Mouse (Mus musculus) effector memory CD4-positive, alpha-beta T cell, adult 7 months (primary cell): ENCODE results near the gene Sept5. TPM values are rescaled to one million over a fixed set of nuclear protein-coding genes. Genes with fewer than 3 reads are reported as not detected.

Experiments used
- polyA plus RNA-seq: library from polyadenylated mRNA; unstranded; fragments of 100-300 nt; shearing (Covaris generic); gene quantifications from one replicate; pipeline ENCODE4 v1.2.1, GENCODE M21; 2017

Gene Sept5
- 0.45 TPM for polyA plus RNA-seq

GRCm38 (mm10) chr16:18629390-18630231 is at the start of gene Sept5:
Gene Sept5, minus strand, starts transcription at chr16:18629954.

GRCm38 (mm10) chr16:18626376-18626878 is 3.3 kb downstream of the Sept5 start, which contains the start of gene Gm49601:
Gene Gm49601, minus strand, starts transcription at chr16:18626427.

GRCm38 (mm10) chr16:18622019-18622418 is 7.7 kb downstream of the Sept5 start, which contains the start of gene Gp1bb:
Gene Gp1bb, minus strand, starts transcription at chr16:18622403.

GRCm38 (mm10) chr16:18589804-18590790 is 39.7 kb downstream of the Sept5 start, which contains the start of gene Tbx1:
Gene Tbx1, minus strand, starts transcription at chr16:18590671.

Other genes starting within 250 kb of the Sept5 start
- gene Txnrd2, start 203.6 kb downstream of the Sept5 start, polyA plus RNA-seq = 25.2 TPM
- gene Comt, start 203.1 kb downstream of the Sept5 start, polyA plus RNA-seq = 22.3 TPM
- gene Gnb1l, start 131.2 kb downstream of the Sept5 start, polyA plus RNA-seq = 12.2 TPM
- not detected for gene Rtl10, start 131.1 kb downstream of the Sept5 start, polyA plus RNA-seq
- gene Tbx1, start 39.3 kb downstream of the Sept5 start, polyA plus RNA-seq = not detected
- not detected for gene Gp1bb, start 7.6 kb downstream of the Sept5 start, polyA plus RNA-seq
- gene Gm49601, start 3.5 kb downstream of the Sept5 start, polyA plus RNA-seq = not detected
- not detected for gene Cldn5, start 146.9 kb upstream of the Sept5 start, polyA plus RNA-seq
- 113 TPM for gene Ufd1, start 181.8 kb upstream of the Sept5 start, polyA plus RNA-seq
- gene Cdc45, start 182.0 kb upstream of the Sept5 start, polyA plus RNA-seq = 4.5 TPM
- gene 2510002D24Rik, start 206.6 kb upstream of the Sept5 start, polyA plus RNA-seq = 67.3 TPM
- gene Gm28539, start 206.6 kb upstream of the Sept5 start, polyA plus RNA-seq = not detected
- 44.6 TPM for gene Mrpl40, start 246.9 kb upstream of the Sept5 start, polyA plus RNA-seq
- 18.1 TPM for gene Hira, start 247.1 kb upstream of the Sept5 start, polyA plus RNA-seq